Comparison of ENCODE assay signal across 20 mouse cellular contexts in genomic region chr1:40499708-40500107, GRCm38 (mm10). TPM values are rescaled to one million over a fixed set of nuclear protein-coding genes. Genes with fewer than 3 reads are reported as not detected.
"Had no signal": no experiment of that assay in that cellular context is flagged by ENCODE, and none has a peak within 500 bp of the region (broad histone marks: within the 10 kb centered on the region; RNA-seq: fewer than 3 reads in every experiment).

No protein-coding gene starts in this region.

- H3K4me2 ChIP-seq: liver, embryonic 12.5 days; lung, embryonic 15.5 days; midbrain, embryonic 12.5 days; neural tube, embryonic 13.5 days; neural tube, embryonic 15.5 days had no signal

- H3K4me3 ChIP-seq: liver, embryonic 12.5 days; lung, embryonic 15.5 days; midbrain, embryonic 10.5 days; midbrain, embryonic 12.5 days; myocyte; neural tube, embryonic 13.5 days; neural tube, embryonic 15.5 days had no signal

- H3K9ac ChIP-seq: liver, embryonic 12.5 days; liver, embryonic 14.5 days; lung, embryonic 15.5 days; midbrain, embryonic 12.5 days; neural tube, embryonic 13.5 days; neural tube, embryonic 15.5 days had no signal

- DNase-seq: lung, adult 18-20 months; midbrain, embryonic 14.5 days; retina, postnatal 1 day; right cerebral cortex, adult 18-20 months; right cerebral cortex, postnatal 25 days; right cerebral cortex, postnatal 4 days; spleen, adult 18-20 months; thymus, adult 18-20 months; thymus, postnatal 14 days; thymus, postnatal 36 days had no signal

- H3K27me3 ChIP-seq: liver, embryonic 12.5 days; lung, embryonic 15.5 days; midbrain, embryonic 12.5 days; neural tube, embryonic 13.5 days; neural tube, embryonic 15.5 days had no signal

- H3K4me1 ChIP-seq: liver, embryonic 12.5 days; lung, embryonic 15.5 days; midbrain, embryonic 10.5 days; midbrain, embryonic 12.5 days; neural tube, embryonic 13.5 days; neural tube, embryonic 15.5 days had no signal

- H3K9me3 ChIP-seq: liver, embryonic 12.5 days; lung, embryonic 15.5 days; midbrain, embryonic 10.5 days; midbrain, embryonic 12.5 days; neural tube, embryonic 13.5 days; neural tube, embryonic 15.5 days had no signal

- H3K27ac ChIP-seq: liver, embryonic 12.5 days; liver, embryonic 14.5 days; lung, embryonic 15.5 days; midbrain, embryonic 10.5 days; midbrain, embryonic 12.5 days; neural tube, embryonic 13.5 days; neural tube, embryonic 15.5 days had no signal

- ATAC-seq: liver, embryonic 12.5 days; midbrain, embryonic 16.5 days had no signal

- H3K36me3 ChIP-seq: liver, embryonic 12.5 days; lung, embryonic 15.5 days; midbrain, embryonic 10.5 days; midbrain, embryonic 12.5 days; neural tube, embryonic 13.5 days; neural tube, embryonic 15.5 days had no signal

RNA-seq across cellular contexts. Expression of gene Il18r1, which starts 34.4 kb away (rescaled TPM):
- polyA plus RNA-seq: liver, embryonic 12.5 days; midbrain, embryonic 10.5 days; midbrain, embryonic 12.5 days; midbrain, embryonic 14.5 days; midbrain, embryonic 16.5 days; myocyte; neural tube, embryonic 11.5 days; neural tube, embryonic 13.5 days; neural tube, embryonic 15.5 days had no signal
